Mouse (Mus musculus) heart, adult 2 months (tissue): Measurements from ENCODE around the gene Fam208a.

Experiments
- CTCF ChIP-seq: fragments of 200-600 bp; IDR thresholded peaks from 2 replicates; pipeline ENCODE4 v1.8.1; 2022; ENCODE audit warnings: antibody characterized with exemption, mild to moderate bottlenecking, moderate library complexity
- POLR2A ChIP-seq: fragments of 200-500 bp; IDR thresholded peaks from 2 replicates; pipeline ENCODE4 v1.6.1; 2011; ENCODE audit warnings: mild to moderate bottlenecking, low read depth, low read length, control low read depth; ENCODE audit not compliant: insufficient read depth

DNA sequence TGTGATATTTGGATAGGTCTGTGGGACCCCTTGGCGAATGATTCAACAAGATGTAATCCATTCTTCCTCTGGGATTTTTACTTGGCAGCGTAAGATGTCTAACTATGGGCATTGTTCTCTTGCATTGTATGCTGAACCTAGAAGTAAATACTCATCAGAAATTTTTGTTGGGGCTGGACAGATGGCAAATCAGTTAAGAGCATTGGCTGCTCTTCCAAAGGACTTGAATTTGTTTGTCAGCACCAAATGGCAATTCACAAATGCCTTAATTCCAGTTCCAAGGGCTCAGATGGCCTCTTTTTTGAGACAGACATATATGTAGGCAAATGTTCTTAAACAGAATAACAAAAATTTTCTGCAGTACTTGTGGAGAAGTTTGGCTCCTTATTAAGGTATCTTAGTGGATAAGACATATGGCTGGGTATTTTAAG lies 16.2 kb downstream of the Fam208a start:
- TF ChIP-seq CTCF (no peak), POLR2A (no peak)
